Mouse (Mus musculus) forebrain, embryonic 10.5 days (tissue): ENCODE measurements at regions not wholly inside any gene's neighbourhood (a gene's known extent, or its start where the extent isn't known, plus 50 kb on each side); places are given as distances from the start of the nearest gene placed in this dataset.

Source experiments
- DNase-seq: peaks from one replicate; pipeline ENCODE4 v3.0.0-alpha.2; 2017; ENCODE audit warnings: low spot score; ENCODE audit errors: extremely low spot score
- H3K27ac ChIP-seq: fragments of 300-500 bp; sonication (generic); 2 replicates; pipeline ENCODE4 v1.5.1; 2016; ENCODE audit warnings: mild to moderate bottlenecking
- H3K27me3 ChIP-seq: fragments of 300-500 bp; sonication (generic); 2 replicates; pipeline ENCODE4 v1.6.1; 2016; ENCODE audit warnings: mild to moderate bottlenecking; ENCODE audit not compliant: poor library complexity, severe bottlenecking
- H3K36me3 ChIP-seq: fragments of 300-500 bp; sonication (generic); replicated peaks from 2 replicates; pipeline ENCODE4 v1.6.1; 2016; ENCODE audit warnings: mild to moderate bottlenecking, moderate library complexity
- H3K4me1 ChIP-seq: fragments of 300-500 bp; sonication (generic); 2 replicates; pipeline ENCODE4 v1.6.1; 2016
- H3K4me3 ChIP-seq: fragments of 300-500 bp; sonication (generic); 2 replicates; pipeline ENCODE4 v1.5.1; 2016; ENCODE audit warnings: mild to moderate bottlenecking, moderate library complexity
- H3K9me3 ChIP-seq: fragments of 300-500 bp; sonication (generic); 2 replicates; pipeline ENCODE4 v1.6.1; 2016; ENCODE audit warnings: mild to moderate bottlenecking, moderate library complexity
- WGBS: fragments of 180-500 bp; shearing (Covaris S2); methylation state at CpG from one replicate; pipeline ENCODE4 v1.1.7; 2016; 5-methylcytosine and 5-hydroxymethylcytosine counted together

DNA sequence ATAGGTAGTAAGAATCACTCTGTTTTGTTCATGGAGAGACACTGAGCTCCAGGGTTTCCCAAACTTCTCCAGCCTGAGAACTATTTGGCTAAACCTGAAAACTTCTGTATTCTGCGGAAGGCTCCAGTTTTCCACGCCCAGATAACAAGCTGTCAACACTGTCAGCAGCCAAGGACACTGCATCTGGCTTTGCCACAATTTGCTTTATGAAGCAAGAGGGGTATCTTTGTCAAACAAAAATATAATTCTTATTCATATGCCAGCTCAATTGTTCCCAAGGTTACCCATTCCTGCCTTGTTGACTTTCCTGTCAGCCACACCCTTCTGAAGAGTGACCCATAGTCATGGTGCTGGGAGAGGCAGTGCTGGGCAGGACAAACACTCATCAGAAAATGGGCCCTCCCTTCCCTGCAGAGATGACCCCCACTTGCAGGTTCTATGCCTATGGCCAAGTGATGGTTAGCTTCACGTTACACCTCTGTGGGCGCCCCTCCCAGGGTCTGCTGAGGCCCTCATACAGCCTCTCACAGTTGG is 64.9 kb upstream of the Bod1 start:
- H3K9me3 ChIP-seq = no peaks in the 10 kb centered on the region
- H3K27ac ChIP-seq = no peak overlapping the region
- H3K4me3 ChIP-seq = no peak overlapping the region
- no peaks in the 10 kb centered on the region for H3K36me3 ChIP-seq
- H3K4me1 ChIP-seq = peaks cover 26% of the 10 kb centered on the region
- H3K27me3 ChIP-seq = no peaks in the 10 kb centered on the region
- 95% methylated on average over 4 of the region's 4 CpGs for WGBS
- no peak for DNase-seq

DNA sequence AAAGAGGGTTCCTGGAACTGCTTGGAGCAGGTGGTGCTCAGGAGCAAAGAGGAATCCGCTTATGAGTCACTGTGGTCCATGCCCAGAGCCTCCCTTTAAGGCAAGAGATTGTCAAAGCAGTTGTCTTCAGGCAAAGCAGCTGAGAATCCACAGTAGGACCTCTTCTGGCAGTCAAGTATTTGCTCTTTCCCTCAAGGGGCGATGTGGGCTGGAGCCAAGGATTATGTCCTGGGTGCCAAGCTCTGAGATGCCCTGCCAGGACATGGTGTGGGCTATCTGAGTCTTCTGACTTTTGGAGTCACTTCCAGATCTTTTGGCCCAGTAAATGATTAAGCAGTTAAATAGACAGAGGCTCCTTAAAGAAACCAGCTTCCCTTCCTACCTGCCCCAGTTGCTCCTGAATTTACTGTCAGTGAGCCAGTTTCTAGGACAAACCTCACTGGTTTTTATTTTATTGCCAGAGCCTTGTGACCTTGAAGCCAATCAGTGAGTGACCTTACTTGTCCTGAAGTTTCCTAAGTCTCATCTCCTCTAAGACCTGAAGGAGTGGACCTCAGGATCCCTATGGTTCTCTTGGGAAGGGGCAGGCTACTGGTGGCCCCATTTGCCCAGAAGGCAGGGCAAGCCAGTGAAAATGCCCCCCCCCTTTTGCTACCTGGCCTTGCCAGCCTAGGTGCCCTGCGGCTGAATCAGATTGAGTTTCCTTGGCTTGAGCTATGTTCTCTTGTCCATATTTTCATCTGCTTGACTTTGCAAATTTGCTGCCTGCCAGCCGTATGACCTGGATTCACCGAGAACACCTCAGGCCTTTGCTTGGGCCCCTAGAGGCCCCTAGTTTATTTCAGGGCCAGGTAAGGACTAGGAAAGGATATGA is 66.7 kb upstream of the Bod1 start:
- no peak overlapping the region for H3K4me3 ChIP-seq

DNA sequence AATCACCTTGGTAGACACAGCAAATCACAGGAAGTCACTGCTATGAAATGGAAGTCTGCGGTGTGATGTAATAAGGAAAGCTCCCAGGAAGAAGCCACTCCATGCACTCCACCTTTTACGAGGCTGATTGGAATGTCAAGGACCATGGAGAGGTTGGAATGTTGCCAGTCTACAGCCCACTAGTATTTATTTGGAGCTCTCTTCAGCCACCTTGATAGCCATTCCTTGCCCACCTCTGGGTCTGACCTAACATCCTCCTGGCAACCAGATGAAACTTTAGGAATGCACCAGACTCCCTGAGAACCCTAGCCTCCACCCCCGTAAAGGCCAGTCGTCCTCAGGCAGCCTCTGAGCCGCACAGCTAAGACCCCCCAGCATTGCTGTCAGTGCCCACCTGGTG is 68.7 kb upstream of the Bod1 start:
- Histone ChIP-seq H3K36me3 (no peaks in the 10 kb centered on the region), H3K27ac (no peak overlapping the region), H3K4me1 (peaks cover 32% of the 10 kb centered on the region), H3K9me3 (no peaks in the 10 kb centered on the region), H3K4me3 (no peak overlapping the region), H3K27me3 (no peaks in the 10 kb centered on the region)
- WGBS = 80% methylated on average over 5 of the region's 5 CpGs
- no peak for DNase-seq

More for the DNA sequence above, 66.7 kb upstream of the Bod1 start:
- 88% methylated on average over 5 of the region's 5 CpGs for WGBS
- peaks cover 28% of the 10 kb centered on the region for H3K4me1 ChIP-seq
- DNase-seq = no peak
- no peaks in the 10 kb centered on the region for H3K9me3 ChIP-seq
- H3K27ac ChIP-seq = no peak overlapping the region
- H3K27me3 ChIP-seq = no peaks in the 10 kb centered on the region
- H3K36me3 ChIP-seq = no peaks in the 10 kb centered on the region

DNA sequence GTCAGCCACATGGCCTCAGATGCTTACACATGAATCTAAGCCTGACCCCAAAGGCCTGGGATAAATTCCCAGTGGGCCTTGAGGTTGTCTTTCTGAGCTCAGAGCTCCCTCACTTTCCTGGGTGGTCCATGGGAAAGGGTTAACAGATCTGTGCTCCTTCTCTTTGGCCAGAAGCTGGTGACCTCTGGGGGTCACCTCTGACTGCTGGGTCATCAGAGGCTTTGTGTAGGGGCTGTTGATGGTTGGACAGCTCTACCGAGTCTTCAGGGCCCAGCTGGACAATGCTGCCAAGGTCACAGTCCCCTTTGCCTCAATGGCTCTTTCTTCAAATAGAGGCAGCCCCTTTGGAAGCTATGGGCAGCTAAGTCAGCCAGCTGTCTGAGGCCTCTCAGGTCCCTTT is 70.5 kb upstream of the Bod1 start:
- WGBS = 13% methylated on average over 1 of the region's 1 CpGs
- no peaks in the 10 kb centered on the region for H3K36me3 ChIP-seq
- H3K27me3 ChIP-seq = no peaks in the 10 kb centered on the region
- no peaks in the 10 kb centered on the region for H3K9me3 ChIP-seq
- no peak overlapping the region for H3K4me3 ChIP-seq
- peaks cover 47% of the 10 kb centered on the region for H3K4me1 ChIP-seq
- DNase-seq = no peak
- H3K27ac ChIP-seq = 0 out of 2 replicates have a peak overlapping the region, but pooled peaks have one; percentile 30

DNA sequence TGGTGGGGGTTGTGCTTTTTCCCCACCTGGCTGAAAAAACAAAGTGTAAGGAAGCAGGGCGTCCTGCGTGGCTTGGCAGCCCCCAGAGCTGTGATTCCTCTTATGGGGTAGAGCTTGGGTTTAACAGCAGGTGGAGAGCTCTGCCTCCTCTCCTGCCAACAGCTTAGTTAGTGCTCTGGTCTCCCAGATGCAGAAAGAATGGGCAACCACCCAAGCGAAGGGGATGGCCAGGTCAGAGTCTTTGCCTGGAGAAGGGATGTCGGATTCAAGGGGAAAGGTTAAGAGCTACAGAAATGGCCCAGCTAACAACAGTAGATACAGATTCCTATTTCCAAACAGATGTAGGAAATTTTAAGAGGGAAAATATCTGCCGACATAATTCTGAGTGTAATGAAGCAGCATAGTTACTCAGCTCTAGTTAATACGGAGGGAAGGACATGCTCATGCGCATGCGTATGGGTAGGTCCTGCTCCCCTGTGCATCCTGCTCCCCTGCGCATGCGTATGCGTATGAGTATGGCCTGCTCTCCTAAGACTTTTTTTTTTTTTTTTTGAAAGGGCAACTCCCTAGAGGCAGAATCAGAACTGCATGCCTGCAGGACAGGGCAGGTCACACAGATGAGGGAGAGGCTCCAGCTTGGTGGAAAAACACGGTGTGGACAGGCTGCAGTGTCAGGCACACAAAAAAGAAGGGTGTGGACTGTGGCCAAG is 72.5 kb upstream of the Bod1 start:
- 84% methylated on average over 12 of the region's 12 CpGs for WGBS
- Histone ChIP-seq H3K27ac (peak overlapping the region; percentile 56; the same call in 1 of the 2 replicates), H3K4me1 (peaks cover 58% of the 10 kb centered on the region), H3K4me3 (no peak overlapping the region), H3K36me3 (no peaks in the 10 kb centered on the region), H3K27me3 (no peaks in the 10 kb centered on the region), H3K9me3 (no peaks in the 10 kb centered on the region)
- no peak for DNase-seq

DNA sequence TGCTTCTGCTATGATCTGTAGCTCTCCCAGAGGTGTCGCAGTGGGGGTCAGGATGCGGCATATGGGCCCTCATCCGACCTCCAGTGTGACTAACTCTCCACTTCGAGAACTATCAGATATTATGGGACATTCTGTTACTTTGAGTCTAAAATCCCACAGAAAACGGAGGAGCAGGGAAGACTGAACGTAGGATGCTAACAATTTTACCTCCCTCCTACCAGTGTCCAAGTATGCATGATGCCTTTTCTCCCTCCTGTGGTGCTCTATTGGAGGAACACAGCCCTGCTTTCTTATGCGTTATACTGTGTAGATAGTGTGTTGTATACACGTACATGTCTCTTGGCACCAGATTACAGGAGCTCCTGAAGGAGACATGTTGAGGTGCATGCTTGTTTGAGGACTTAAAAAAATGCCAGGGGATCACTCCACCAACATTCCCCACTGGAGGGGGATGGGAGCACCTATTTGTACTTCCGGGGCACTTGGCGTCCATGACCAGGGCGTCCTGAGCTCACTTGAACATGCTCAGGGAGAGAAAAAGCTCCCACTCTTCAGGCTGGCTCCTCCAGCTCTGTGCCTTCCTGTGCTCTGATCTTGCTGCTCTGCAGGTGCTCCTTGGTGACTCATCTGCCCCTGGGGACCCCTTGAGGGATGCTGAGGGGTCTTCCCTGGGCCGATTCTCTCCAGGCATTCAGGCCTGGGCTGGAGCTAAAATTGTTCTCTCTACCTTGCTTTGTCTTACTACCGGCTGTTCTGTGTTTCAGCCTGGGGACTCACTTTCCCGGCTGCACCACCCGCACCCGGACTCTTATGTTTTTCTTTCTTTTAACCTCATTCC is 73.6 kb upstream of the Bod1 start:
- DNase-seq = no peak
- H3K36me3 ChIP-seq = no peaks in the 10 kb centered on the region
- H3K27ac ChIP-seq = peak overlapping the region; percentile 70
- H3K4me3 ChIP-seq = no peak overlapping the region
- no peaks in the 10 kb centered on the region for H3K9me3 ChIP-seq
- no peaks in the 10 kb centered on the region for H3K27me3 ChIP-seq
- peaks cover 58% of the 10 kb centered on the region for H3K4me1 ChIP-seq
- 67% methylated on average over 16 of the region's 16 CpGs for WGBS

DNA sequence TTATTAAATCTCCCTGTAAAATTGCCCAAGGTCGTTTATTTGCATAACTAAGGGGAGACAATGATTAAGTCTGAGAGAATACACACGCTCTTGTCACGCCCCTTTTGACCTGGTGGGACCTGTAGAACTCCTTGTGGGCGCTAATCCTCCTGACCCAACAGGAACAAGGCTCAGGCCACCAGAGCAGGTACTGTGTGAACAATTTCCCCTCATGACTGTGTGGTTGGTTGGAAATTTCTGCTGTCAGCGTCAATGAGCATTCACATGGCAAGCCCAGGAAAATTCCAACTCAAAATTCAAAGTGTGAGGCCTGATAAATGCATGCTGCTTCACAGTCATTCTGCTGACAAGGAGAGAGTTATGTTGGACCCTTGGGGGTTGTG is 74.2 kb upstream of the Bod1 start:
- WGBS = 39% methylated on average over 5 of the region's 5 CpGs
- DNase-seq = no peak
- Histone ChIP-seq H3K4me1 (peaks cover 58% of the 10 kb centered on the region), H3K27ac (peak overlapping the region; percentile 70; the same call in 1 of the 2 replicates), H3K27me3 (no peaks in the 10 kb centered on the region), H3K36me3 (no peaks in the 10 kb centered on the region), H3K4me3 (no peak overlapping the region), H3K9me3 (no peaks in the 10 kb centered on the region)

DNA sequence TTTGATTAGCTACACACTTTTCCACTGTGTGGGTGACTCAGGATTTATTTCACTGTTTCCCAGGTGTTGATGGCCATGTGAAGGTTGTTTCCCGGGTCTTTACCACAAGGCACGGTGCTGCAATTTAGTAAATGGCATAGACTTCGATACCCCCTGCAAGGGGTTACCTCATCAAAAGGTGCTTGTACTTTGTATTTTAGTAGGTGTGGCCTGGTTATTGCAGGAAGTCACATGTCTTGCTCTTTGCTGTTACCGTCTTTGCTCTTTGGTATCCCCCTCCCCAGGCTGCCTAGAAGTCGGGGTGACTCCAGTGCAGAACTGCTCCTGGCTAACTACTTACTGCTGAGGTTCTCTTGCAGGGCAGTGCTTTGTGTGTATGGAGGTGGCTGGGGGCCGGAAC is 74.8 kb upstream of the Bod1 start:
- H3K27me3 ChIP-seq = no peaks in the 10 kb centered on the region
- H3K36me3 ChIP-seq = no peaks in the 10 kb centered on the region
- 83% methylated on average over 6 of the region's 6 CpGs for WGBS
- no peak overlapping the region for H3K4me3 ChIP-seq
- H3K27ac ChIP-seq = no peak overlapping the region
- H3K9me3 ChIP-seq = no peaks in the 10 kb centered on the region
- no peak for DNase-seq
- peaks cover 58% of the 10 kb centered on the region for H3K4me1 ChIP-seq

DNA sequence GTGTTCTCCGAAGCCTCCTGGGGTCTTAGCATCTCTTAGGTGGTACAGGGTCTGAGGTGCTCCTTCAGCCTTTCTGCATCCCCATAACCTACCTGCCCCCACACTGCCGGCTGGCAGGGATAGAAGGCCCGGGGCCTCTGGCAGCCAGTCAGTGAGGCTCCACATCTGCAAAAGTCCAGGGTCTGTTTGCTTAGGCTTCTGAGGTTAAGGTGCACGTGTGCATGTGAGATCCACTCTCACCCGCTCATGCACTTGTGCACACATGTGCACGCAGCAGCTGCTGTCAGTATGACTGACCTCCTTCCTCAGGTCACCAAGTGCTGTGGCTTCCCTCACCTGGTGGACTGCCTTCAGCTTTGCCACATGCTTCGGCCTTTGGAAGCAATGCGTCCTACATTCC is 75.3 kb upstream of the Bod1 start:
- no peaks in the 10 kb centered on the region for H3K27me3 ChIP-seq
- H3K9me3 ChIP-seq = no peaks in the 10 kb centered on the region
- DNase-seq = no peak
- no peak overlapping the region for H3K4me3 ChIP-seq
- no peak overlapping the region for H3K27ac ChIP-seq
- H3K4me1 ChIP-seq = peaks cover 56% of the 10 kb centered on the region
- WGBS = 81% methylated on average over 8 of the region's 8 CpGs
- H3K36me3 ChIP-seq = no peaks in the 10 kb centered on the region

DNA sequence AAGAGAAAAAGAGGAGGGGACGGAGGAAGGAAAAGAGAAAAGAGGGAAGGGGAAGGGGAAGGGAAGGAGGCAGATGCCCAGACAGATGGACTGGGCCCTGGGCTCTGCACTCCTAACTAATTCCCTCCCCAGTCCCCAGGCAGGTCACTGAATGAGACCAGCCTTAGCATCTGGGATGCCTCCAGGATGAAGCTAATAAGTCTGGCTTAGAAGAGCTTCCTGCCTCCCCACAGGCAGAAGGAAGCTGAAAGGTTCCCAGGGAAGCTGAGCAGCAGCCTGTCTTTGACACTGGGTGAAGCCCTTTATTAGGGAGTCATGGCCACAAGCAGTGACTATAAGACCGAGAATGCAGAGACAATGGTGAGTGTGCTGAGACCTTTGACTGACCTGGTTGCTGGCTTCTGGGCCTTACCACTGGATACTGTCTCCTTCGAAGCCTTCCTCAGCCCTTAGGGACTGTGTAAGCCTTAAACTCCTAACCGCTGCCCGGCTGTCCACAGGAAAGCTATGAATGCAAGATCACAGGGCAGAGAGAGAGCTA is 76.7 kb upstream of the Bod1 start:
- Histone ChIP-seq H3K36me3 (no peaks in the 10 kb centered on the region), H3K9me3 (no peaks in the 10 kb centered on the region), H3K4me3 (no peak overlapping the region), H3K27me3 (no peaks in the 10 kb centered on the region), H3K4me1 (peaks cover 46% of the 10 kb centered on the region), H3K27ac (peak overlapping the region; percentile 6)
- 66% methylated on average over 5 of the region's 5 CpGs for WGBS
- DNase-seq = no peak

DNA sequence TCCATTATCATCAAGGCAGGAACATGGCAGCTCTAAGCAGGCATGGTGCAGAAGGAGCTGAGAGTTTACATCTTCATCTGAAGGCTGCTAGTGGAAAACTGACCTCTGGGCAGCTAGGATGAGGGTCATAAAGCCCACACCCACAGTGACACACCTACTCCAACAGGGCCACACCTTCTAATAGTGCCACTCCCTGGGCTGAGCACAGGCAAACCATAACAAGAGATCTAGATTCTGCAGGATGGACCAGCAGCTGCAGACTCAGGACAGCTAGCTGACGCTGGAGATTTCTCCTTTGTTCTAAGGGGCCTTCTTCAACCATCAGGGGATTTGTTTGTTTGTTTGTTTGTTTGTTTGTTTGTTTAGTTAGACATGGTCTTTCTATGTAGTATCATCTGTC is 79.6 kb upstream of the Bod1 start:
- H3K27me3 ChIP-seq = no peaks in the 10 kb centered on the region
- H3K36me3 ChIP-seq = no peaks in the 10 kb centered on the region
- DNase-seq = no peak
- no peak overlapping the region for H3K4me3 ChIP-seq
- H3K27ac ChIP-seq = no peak overlapping the region
- no peaks in the 10 kb centered on the region for H3K9me3 ChIP-seq
- 82% methylated on average over 1 of the region's 1 CpGs for WGBS
- peaks cover 43% of the 10 kb centered on the region for H3K4me1 ChIP-seq

DNA sequence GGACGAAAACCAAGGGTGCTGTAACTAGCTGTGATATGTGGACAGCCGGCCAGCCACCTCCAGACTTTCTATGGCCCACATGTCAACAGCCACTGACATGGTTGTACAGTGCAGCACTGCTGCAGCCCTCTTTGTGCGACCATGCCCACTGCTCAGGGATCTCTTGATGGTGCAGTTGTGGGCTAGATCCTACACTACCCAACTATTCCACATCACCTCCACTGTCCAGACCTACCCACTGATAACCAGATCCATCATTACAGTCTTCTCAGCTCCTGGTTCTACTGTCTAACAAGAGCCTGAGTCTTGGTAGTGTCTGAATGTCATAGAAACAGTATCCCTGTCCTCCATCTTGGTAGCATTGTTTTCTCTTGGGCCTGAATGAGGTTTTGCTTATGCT is 81.5 kb upstream of the Bod1 start:
- Histone ChIP-seq H3K36me3 (no peaks in the 10 kb centered on the region), H3K27ac (no peak overlapping the region), H3K9me3 (no peaks in the 10 kb centered on the region), H3K4me3 (no peak overlapping the region), H3K27me3 (no peaks in the 10 kb centered on the region), H3K4me1 (peaks cover 32% of the 10 kb centered on the region)
- DNase-seq = no peak
- 95% methylated on average over 3 of the region's 3 CpGs for WGBS
